Mouse (Mus musculus) left cerebral cortex, adult 8-10 months (tissue): Measurements from ENCODE around the gene Tppp. TPM values are rescaled to one million over a fixed set of nuclear protein-coding genes. Genes with fewer than 3 reads are reported as not detected.
"Not testable (repeated sequence)": the region's sequence is repeated elsewhere in the genome, so short reads cannot be mapped to it uniquely, and the experiment has no call there.

Source experiments
- DNase-seq, 2 experiments: peaks; one replicate each; pipeline ENCODE4 v3.0.0; 2022; ENCODE audit warnings: low spot score in 2 of 2
- total RNA-seq, 4 experiments: library from RNA; stranded (reverse); gene quantifications; 2 replicates each; pipeline ENCODE4 v1.2.4; 2022

Gene Tppp
- total RNA-seq, 4 experiments from 2014 or later = 315 to 345 (median 329) TPM

DNA sequence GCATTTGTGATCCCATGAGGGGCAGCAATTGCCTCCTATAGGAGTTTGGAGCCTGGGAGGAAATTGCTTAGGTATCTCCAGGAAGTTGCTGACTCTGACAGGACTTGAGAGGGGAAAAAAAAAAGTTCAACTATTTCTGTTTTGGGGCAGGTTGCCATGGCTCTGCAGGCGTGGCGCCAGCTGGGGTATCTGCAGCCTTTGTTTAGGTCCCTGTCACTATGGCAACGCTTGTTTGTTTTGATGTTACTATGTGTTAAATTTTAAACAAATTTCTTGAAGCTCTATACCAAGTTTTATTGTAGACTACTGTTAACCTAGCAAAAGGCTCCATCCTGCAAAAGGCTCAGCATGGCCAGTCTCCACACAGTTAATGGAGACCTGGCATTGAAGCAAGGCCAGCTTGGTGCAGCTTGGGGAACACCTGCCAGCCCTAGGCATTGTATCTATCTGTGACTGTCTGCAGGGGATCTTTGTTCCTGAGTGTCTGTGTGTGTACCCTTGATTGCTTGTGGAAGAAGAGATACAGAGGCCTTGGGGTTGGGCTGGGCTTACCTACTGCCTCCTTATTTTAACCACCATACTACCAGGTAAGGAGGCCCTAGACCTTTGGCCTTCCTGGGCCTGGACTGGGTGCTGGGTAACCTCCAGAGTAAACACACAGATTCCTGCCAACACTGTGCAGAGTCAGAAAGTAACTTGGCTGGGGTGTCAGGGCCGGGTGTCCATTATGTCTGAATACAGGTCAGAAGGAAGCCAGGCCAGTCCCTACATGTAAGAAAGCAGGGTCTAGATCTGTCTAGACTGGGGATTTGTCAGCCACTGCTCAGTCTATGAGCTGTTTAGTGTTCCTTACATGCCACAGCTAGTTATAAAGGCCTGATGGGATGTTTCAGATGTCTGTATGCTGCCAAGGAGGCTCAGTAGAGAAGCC lies 16.2 kb downstream of the Tppp start:
- DNase-seq = no peak

DNA sequence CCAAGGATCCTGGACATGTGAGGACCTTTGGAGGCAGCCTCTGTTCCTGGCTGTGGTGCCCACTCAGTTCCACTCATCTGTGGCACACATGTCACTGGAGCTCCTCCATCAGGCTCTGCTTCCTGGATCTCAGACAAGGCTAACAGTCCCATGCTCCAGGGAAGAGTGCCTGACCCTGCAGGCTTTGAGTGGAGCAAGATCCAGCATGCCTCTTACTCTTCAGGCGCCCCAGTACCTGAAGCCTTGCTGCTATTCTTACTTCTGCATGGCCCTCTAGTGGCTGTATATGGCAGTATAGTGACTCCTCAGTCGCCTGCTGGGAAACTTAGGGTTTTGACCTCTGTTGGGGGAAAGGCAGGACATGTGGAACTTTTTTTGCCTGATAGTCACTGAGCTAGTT lies 17.0 kb downstream of the Tppp start:
- no peak for DNase-seq

DNA sequence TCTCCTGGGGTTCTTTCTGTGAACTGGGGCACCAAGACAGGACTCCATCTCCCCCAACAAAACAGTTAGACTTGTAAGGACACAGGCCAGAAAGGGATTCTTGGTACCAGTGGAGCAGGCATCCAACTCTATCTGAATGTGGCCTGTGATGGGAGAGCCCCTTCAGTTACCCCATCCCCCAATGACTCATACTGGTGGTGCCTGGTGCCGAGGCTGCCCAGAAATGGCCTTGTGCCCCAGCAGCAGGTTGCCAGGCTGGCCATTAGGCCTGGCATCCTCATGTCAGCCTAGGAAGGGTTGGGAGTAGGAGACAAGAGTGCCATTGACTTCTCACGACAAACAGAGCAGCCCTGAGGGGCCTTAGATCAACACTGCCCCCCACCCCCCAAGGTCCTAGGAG lies 18.9 kb downstream of the Tppp start:
- peak in 1 of 2 experiments; percentile 57 for DNase-seq

DNA sequence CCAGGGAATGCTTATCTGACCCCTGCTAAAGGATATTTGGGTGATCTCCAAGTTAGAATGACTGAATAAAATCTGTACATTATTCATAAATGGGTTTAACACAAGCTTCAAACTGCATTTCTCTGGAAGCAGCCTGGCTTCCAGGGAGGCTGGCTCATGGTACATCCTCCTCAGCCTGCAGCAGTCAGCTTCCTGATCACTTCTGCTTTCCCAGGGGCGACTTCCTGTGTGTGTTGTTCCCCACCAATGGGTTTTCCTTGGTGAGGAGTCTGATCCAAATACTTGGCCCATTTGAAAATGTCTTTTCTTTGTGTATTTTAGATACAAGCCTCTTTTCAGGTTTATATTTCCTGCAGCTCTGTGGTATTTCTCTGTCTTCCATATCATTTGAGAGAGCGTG lies 19.8 kb downstream of the Tppp start:
- DNase-seq = no peak

DNA sequence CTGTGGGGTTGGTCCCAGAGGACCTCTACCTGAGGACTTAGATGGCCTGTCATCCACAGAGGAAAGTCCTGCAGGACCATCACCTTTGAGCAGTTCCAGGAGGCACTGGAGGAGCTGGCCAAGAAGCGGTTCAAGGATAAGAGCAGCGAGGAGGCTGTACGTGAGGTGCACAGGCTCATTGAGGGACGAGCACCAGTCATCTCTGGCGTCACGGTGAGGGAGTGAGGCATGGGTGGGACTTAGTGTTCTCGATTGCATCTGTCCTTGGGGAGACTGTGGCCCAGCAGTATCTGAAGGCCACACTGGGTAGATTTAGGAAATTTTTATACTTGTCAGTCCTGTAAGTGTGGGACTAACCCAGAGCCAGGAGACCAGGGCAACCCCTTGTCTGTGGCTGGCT lies 21.5 kb downstream of the Tppp start:
- DNase-seq = no peak

DNA sequence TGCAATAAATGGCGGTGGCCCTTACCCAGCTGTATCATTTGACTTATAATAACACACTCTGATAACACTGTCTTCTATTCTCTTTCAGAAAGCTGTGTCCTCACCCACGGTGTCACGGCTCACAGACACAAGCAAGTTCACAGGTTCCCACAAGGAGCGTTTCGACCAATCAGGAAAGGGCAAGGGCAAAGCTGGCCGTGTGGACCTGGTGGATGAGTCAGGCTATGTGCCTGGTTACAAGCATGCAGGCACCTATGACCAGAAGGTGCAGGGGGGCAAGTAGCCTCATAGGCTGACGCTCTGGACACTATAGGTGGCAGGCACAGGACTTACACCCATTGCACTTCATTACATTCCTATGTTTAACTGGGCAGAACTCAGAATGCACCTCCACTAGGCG lies 21.9 kb downstream of the Tppp start:
- DNase-seq = no peak

DNA sequence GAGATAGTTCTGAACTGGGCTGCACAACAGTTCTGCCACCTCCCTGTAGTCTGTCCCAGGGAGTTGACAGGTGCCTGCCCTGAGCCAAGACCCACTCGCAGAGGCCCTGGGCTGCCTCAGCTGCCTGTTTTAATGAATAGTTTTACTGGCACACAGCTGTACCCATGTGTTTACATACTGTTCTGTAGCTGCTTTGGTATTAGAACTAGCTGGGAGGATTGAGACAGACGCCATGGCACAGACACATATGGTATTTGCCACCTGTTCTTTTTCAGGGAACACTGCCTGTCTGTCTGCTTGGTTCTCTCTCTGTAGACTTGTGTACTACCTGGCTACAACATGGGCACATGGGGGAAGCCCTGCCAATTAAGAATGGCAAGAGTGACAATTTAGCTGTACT lies 25.5 kb downstream of the Tppp start:
- no peak for DNase-seq

DNA sequence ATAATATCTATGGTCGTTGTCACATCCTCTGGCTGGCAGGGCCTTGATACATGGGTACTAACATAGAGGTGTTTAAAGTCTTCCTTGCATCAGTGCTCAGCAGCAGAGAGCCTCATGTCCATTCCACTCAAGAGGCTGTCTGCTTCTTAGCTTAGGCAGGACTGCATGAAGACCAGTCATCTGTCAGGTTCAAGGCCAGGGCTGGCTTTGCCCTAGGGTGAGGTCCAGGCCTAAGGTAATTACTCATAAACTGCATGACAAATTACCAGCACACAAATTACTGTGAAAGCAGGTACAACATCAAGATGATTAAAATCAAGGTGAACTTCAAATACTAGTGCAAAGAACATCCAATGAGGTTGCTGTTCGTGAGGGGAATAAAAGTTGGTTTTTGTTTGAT lies 26.6 kb downstream of the Tppp start:
- no peak for DNase-seq

DNA sequence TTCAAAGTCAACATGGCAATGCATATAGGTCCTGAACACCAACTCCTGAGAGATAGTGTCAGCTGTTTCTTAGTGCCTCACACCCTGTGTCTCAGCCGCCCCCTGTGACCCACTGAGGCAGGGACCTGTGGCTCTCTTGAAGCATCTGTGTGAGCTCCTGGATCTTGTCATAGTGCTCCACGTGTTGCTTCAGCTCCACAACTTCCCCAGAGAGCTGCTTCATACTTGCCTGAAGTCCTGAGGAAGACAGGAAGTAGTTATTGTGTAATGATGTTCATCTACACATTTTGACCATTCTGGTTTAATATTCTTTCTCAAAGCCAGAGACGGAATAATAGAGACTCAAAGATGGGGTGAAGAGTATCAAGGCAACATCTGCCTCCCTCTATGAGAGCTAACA lies 30.7 kb downstream of the Tppp start:
- no peak for DNase-seq

DNA sequence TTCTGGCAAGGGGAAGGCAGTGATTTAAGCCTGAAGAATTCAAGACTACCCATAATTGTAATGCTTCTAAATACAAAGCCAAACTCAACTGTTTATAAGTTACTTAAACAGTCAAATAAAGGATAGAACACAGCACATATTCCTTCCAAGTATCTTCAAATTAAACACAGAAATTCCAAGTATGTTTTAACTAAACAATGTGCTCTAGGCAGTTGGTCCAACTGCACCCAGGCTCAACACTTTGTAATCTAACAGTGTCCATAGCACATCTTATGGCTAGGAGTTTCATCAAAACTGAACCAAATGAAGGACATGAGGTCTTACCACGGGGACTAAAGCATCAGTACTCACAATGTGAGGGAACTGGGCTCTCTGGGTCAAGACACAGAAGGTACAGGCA lies 47.0 kb downstream of the Tppp start:
- no peak for DNase-seq

DNA sequence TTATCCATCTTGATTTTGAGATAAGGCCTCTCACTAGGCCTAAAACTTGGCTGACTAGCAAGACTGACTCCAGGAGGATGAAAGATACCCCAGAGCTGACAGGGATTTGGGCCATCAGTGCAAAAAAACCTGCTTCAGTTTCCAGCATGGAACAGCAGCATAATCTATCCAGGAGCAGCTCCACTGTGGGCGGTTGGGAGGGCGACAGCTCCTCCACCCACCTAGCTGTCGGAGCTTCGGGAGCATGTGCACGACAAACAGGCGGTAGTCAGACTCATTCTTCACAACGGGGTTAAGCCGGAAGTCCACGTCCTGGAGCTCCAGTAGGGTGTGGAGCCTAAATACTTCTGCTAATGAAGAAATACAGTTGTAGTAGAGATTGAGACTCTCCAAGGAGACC lies 48.9 kb downstream of the Tppp start:
- no peak for DNase-seq

DNA sequence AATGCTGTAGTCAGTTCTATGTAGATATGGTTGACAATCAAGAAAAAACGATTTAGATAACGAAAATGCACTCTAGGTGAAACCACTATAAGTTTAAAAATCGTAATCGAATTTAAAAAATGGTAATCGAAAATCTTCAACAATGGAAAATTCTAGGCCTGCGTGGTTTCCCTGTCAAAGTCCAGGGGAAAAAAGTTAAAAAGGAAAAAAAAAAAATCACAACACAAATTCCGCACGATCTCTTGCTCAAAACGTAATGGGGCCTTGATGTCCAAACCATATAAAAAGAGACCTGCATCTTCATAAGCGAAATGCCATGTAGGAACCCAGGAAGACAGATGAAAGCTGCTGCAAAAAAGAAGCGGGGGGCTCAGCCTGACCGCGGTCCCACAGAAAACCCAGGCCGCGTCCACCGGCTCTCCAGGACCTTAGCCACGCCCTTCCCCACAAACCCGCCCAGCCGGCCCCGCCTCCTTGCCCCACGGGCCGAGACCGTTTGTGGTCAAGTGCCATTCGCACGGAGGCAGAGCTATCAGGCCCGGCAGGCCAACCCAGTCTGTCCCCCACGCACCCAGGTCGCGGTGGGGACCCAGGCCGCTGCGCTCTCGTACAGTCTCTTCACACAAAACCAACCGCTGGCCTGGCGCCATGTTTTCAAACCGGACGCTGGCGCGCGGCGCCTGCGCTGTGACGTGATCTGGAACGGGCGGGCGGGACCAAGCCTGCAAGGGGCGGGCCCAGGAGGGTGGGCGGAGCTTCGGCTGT lies 52.6 kb downstream of the Tppp start, which contains the start of gene Cep72:
TSS of gene Cep72 (minus strand) at position 687 of the 765 bp plus-strand sequence.
- peak; percentile 70 to 84 for DNase-seq

DNA sequence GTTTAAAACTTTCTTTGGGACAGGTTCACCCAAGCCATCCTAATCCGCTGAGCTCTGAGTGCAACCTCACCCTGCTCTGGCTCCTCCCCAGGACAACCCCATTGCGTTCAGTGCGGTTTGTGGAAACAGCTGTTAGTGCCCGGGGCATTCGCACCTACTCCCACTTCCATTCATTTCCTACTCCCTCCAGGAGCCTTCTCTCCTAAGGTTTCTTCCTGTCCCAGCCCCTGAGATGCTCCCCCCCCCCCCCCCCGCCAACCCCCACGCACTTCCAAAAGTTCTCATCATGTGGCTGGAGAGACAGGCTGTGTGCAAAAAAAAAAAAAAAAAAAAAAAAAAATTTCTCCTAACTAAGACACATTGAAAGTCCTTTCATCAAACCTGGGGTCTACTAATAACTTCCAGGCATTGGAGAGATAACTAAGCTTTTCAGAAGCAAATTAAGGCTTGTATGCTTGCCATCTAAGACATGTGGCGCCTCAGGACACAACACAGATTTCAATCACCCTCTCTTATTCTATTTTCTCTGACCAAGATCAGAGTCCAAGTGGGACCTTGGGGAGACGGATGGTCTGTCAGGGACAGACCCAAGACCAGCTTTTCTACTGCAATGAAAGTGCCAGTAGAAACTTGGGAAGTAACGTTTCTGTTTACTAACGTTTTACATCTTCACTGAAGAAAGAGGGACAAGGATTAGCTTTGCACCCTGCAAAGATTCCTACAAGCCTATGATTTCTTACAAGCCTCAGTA lies 53.3 kb downstream of the Tppp start:
- DNase-seq = no peak

DNA sequence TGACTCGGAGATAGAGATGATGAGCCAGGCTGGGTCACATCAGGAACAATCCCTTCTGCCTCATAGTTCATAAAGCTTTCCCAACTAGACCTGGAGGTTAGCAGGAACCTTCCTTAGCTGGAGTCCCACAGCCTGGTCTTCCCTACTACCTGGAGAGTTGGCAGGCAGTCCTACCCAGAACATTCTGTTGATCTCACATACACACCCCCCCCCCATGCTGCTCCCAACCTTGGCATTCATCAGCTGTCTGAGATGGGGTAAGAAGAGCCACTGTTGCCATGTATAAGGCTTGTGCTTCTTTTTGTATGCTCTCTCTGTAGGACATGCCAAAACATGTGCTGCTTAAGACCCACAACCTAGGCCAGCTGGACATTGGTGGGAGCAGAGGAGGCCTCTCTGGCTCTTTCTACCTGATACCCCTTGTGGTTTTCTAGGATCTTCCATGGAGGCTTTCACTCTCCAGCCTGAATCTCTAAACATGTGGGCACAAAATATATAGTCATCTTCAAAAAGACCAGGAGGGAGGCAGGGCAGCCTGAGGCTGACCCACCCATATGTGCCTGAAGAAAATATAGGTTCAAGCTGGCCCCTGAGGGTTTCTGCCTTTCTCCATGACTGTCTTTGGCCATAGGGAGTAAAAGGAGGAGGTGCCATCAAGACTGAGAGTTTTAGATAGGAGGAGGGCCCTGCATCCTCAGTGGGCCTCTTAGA lies 54.3 kb downstream of the Tppp start:
- DNase-seq = no peak

DNA sequence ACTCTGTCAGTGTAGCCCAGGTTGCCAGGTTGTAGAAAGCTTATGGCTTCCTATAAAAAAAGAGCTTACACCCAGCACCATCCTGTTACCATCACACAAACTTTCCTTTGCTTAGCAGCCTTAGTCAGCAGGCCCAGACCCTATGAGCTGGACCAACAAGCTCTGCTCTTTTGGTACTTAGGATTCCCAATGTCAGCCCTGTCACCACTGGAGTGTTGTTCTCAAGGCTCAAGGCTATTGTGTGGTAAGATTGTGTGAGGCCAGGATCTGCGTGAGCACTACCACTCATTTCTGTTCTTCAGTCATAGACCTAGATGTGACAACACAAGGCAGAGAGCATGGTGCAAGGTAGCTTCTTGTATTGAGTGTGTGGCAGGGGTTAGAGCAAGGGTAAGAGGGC lies 57.4 kb downstream of the Tppp start:
- no peak for DNase-seq

DNA sequence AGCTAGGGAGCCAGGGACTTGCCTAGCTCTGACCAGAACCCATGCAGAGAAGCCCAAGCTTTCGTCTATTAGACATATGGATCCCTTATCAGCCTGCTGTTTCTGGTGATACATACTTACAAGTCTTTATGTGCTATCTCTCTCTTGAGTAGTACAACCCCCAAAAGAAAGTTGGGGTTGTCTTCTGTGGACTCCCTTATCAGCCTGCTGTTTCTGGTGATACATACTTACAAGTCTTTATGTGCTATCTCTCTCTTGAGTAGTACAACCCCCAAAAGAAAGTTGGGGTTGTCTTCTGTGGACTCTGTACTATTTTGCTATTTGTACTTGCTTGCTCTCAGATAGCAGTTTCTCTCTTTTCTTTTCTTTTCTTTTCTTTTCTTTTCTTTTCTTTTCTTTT lies 62.0 kb downstream of the Tppp start:
- DNase-seq = not testable (repeated sequence)

DNA sequence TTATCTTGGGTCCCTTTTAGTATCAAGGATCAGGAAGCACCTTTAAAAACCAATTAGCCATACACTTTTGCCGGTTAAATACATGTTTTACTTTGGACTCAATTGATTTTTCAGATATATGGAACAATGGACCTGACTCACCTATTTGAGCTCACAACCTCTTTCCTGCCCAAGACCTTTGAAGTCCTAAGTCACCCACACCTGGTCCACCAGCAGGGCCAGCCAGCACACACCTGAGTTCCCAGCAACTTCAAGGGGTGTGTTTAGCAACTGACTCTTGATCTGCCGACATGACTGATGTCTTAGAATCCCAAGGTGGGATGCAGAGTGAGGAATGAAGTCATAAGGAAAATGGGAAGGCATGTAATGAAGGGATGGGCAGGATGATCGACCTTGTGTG lies 62.5 kb downstream of the Tppp start:
- no peak for DNase-seq

DNA sequence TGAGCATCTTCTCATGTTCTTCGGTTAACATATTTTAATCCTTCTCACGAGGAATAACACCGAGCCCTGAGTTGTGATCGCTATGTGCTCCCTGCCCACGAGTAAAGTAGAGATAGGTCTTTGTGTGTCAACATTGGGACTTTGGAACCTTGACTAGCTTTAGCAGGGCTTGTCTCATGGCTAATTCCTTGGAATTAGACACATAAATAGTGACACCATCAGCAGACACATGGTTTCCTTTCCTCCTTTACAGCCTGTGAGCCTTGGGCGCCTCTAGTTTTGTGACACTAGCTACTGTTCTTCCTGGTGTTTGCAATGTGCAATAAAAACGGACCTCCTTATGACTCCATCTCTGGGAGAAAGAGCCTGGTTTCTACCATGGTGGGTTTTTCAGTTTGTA lies 64.2 kb downstream of the Tppp start:
- DNase-seq = no peak
